Mouse (Mus musculus) erythroblast, embryonic 14.5 days (primary cell): ENCODE results near the gene Tbx5.

Experiments used
- GATA1 ChIP-seq: IDR thresholded peaks from 2 replicates; pipeline ENCODE4 v1.6.1; 2012; ENCODE audit warnings: low read length, inconsistent platforms, mixed read lengths
- TAL1 ChIP-seq: IDR thresholded peaks from 3 replicates; pipeline ENCODE4 v1.6.1; 2012; ENCODE audit warnings: low read length, inconsistent platforms, mixed read lengths

DNA sequence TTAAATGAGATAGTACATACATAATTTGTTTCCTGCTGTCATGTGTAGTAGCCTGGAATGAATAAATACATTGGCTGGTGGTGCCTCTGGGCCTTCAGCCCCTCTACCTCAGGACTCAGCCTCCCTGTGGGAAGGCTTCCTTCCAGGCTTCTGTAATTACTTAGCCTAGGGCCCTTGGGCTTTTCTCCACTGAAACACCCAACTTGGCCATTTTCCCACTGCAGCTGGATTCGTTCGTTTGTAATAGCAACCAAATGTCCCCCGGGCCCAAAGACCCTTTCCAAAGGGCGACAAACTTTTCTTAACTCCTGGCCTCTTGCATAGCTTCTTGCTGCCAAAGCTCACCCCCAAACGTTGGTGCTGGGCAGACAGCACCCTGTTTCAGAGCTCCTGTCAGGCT, 40.8 kb upstream of the Tbx5 start:
- TF ChIP-seq GATA1 (no peak), TAL1 (no peak)
